Mouse (Mus musculus): ENCODE measurements around the gene Fbxo33.

The Fbxo33 gene

DNA sequence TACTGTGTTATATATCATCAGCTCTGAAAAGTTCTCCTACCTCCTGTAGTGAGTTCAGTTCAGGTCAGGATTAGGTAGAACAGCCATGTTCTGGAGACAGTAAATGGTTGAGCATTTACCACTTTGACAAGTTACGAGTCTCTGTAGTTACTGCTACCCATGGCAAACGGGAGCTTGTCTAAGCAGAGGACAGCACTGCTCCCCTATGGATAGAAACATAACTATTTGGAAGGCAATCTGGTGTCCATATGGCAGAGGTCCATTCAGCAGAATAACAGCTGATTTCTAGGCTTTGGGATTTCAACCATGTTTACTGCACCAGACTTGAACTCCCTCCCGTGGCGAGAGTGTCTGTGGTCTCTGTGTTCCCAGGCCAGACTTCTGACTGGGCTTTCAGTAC, 23.6 kb downstream of the Fbxo33 start:
- DNase-seq = peak; percentile 57

DNA sequence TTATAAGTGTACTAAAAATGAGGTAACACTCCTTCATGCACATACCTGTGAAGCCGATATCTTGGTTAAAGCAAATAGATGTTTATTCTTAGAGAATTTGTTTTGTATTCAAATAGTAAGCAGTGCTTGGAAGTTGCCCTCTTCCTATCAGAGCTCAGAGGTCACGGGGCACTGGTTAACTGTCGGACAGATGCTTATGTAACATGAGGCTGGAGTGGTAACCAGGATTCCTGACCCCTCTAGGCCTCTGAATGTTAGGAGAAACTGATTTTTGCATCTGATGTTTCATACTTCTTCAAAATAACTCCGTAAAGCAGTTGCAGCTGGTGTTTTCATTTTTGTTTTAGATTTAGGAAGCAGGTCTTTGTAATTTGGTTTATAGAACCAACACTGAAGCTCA, 24.5 kb downstream of the Fbxo33 start:
- no peak for DNase-seq

DNA sequence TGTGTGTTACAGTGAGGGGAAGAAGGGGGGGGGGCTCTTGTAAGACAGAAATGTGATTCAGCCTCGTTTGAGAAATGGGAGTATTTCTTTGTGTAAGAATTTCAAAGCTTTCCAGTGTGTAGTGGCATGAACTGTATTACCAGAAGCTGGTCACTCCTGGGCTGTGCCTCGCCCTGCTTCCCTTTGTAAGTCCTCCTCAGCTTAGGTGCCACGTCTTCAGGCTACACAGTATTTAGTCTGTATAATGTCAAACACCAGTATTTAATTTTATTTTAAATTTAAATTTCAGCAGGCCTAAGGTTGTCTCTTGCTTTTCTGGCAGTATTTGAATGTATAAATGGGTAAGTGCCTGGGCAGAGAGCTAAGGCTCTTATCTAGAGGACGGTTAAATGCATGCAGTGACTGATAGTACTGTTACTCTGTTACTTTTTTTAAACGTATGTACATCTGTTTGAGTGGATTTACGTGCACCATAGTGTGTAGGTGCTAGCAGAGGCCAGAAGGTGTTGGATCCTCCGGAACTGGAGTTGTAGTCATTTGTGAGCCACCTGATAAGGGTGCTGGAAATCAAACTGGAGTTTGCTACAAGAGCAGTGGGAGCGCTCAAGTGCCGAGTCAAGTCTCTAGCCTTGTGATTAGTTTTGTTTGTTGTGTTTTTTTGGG, 25.1 kb downstream of the Fbxo33 start:
- DNase-seq = no peak

DNA sequence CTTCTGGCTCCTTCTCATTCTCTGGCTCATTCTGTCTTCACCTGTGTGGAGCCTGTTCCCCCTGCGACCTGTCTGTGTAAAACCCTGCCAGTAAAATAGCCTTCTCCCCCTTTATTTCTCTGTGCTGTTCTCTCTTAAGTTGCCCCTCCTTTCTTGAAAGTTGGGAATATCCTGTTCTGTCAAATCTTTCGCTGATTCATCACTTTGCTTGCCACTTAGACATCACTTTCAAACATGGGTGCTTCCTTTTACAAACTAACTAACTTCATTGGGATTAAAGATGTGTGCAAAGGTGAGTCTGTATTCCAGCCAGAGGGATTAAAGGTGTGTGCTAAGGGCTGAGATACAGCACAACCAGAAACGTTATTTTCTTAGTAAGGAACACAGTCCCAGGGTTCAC, 25.9 kb downstream of the Fbxo33 start:
- DNase-seq = no peak

DNA sequence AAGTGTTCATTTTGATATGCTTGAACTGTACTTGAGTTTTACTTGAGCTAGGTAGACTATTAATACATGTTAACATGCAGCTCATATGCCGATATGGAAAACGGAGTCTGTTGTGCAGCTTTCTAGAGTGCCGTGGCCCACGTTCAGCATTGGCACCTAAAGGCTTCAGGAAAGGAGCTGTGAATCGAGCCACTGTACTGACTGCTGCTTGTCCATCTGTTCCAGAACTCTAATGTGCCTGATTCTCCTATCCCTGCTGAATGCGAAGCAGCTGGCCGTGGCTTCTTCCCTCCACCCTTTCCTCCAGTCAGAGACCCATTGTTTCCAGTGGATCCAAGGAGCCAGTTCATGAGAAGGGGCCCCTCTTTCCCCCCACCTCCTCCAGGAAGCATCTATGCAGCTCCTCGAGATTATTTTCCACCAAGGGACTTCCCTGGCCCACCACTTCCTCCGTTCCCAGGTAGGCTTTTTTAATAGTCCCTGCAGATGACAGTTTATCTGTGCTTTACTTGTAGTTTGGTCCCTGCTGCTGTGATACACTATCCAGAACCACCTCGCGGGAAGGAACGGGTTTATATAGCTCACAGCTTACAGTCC, 31.3 kb downstream of the Fbxo33 start:
- DNase-seq = no peak

DNA sequence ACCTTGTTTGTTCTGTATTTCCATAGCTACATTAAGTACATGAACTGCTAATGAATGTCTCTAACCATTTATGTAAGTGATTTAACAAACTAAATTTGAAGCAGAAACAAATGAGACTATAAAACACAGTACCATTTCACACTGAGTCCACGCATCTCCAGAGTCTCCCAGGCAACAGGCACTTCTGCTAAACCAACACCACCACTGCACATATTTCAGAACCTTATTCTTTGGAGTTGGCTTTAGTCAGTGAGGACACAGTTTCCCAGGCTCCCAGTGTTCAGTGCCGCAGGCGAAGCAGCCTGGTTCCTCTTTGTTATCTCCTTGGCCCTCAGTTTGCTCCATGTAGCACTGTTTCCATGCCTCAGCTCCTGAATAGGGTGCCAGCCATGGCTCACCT, 41.7 kb downstream of the Fbxo33 start:
- DNase-seq = no peak

DNA sequence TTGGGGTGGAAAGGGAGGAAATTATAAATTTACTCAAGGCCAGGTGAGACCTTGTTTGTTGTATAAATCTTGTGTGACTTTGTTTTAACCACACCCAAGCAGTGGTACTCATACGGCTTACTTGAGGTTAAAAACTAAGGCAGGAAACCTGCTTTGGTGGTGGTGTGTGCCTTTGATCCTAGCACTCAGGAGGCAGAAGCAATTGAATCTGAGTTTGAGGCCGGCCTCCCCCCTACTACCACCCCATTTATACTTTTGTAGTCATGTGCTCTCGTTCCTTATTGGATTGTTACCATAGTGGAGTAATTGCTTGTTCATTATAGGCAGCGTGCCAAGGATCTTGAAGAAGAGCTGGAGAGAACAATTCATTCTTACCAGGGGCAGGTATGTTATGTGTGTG, 49.6 kb downstream of the Fbxo33 start:
- DNase-seq = no peak

DNA sequence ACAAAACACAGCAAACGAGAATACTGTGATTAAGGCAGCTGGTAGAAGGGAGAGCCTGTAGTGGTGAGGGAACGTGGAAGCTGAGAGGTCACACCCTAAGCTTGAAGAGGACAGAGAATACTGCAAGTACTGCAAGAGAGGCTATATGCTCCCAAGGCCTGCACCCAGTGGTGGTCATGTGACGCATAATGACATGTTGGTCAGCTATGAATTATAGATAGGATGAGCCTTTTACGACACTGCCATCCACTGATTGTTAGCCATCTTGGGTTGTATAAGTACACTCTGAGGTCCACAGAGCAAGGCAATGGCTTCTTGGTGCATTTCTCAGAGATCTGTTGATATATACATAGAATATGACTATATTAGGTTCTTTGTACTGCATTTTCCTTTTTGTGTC, 53.0 kb downstream of the Fbxo33 start:
- DNase-seq = no peak

DNA sequence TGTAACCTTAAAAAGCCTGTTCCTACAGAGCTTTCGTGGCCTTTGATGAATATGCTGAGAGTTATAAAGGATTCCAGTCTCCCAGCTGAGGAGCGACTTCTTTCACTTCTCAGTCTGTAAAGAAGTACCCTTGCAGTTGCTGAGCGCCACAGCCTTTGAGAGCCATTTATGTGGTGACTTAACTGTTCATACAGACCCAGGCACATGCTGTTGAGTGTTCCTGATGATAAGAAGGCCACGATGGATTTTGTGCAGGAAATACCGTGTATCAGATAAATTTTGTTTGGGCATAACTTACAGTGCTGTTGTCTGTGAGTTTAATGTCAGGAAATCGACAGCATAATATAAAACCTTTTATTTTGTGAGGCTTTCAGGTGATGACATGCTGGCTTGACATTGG, 55.0 kb downstream of the Fbxo33 start:
- no peak for DNase-seq

DNA sequence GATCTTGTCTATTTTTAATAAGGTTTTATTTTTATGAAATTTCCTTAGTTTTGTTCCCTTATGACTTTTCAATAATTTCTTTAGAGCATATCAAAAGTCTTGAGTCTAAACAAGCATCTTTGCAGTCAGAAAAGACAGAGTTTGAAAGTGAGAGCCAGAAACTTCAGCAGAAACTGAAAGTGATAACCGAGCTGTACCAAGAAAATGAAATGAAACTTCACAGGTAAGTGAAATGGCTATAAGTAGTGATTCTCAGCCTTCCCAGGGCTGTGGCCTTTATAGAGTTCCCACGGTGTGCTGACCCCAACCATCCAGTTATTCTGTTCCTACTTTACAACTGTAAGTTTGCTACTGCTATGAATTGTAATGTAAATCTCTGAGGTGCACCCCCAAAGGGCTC, 56.7 kb downstream of the Fbxo33 start:
- no peak for DNase-seq

DNA sequence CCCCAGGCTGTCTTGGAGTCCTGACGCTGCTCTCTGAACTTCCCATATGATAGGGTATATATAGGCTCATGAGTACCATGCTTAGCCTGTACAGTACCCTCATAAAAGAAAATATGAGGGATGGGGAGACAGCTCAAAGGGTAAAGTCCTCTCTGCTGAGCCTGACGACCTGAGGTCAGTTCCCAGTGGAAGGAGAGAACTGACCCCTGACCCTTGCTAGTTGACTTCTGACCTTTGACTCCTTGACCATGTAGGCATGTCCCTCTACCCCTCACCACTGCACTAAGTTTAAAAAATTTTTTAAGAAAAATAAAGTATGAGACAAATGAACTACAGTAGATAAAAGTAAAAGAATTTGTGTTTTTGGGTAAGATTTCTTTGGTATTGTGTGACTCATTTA, 58.4 kb downstream of the Fbxo33 start:
- DNase-seq = no peak

All from cerebellum, adult 9-11 months (tissue).